Mouse (Mus musculus) monocyte, adult 5-6 weeks (primary cell): Measurements from ENCODE around the gene Gabbr2. TPM values are rescaled to one million over a fixed set of nuclear protein-coding genes. Genes with fewer than 3 reads are reported as not detected.

Experiments
- ATAC-seq: fragments of 153-309, 156-312 bp; replicated peaks from 2 replicates; pipeline ENCODE4 v1.8.0; 2017; ENCODE audit warnings: mild to moderate bottlenecking; ENCODE audit not compliant: low TSS enrichment, insufficient number of reproducible peaks, severe bottlenecking, poor library complexity, low FRiP score
- total RNA-seq: library from RNA; stranded (forward); fragments of 200-1000, 200-491, 200-594 nt; gene quantifications from 3 replicates; pipeline ENCODE4 v1.2.3, GENCODE M21; 2017

Gabbr2 gene
- total RNA-seq, 1 experiment from 2014 or later, result not detected

- ATAC-seq, result no peak
Observed at GRCm38 (mm10) chr4:46709492-46709891, 282.2 kb downstream of the Gabbr2 start.

GRCm38 (mm10) chr4:46705739-46706138, 285.9 kb downstream of the Gabbr2 start:
- no peak for ATAC-seq

- no peak for ATAC-seq
Observed at GRCm38 (mm10) chr4:46703146-46703545, 288.5 kb downstream of the Gabbr2 start.

- no peak for ATAC-seq
Observed at GRCm38 (mm10) chr4:46700223-46700651, 291.4 kb downstream of the Gabbr2 start.

GRCm38 (mm10) chr4:46696467-46696866, 295.2 kb downstream of the Gabbr2 start:
- ATAC-seq, result 0 out of 2 replicates have a peak, but pooled peaks have one; percentile 14

GRCm38 (mm10) chr4:46690565-46690964, 301.1 kb downstream of the Gabbr2 start:
- no peak for ATAC-seq

GRCm38 (mm10) chr4:46690023-46690420, 301.7 kb downstream of the Gabbr2 start:
- no peak for ATAC-seq

GRCm38 (mm10) chr4:46689397-46690022, 302.2 kb downstream of the Gabbr2 start:
- peak; percentile 70 for ATAC-seq

- no peak for ATAC-seq
Observed at GRCm38 (mm10) chr4:46688213-46688832, 303.4 kb downstream of the Gabbr2 start.

- ATAC-seq, result no peak
Observed at GRCm38 (mm10) chr4:46684160-46684559, 307.5 kb downstream of the Gabbr2 start.

GRCm38 (mm10) chr4:46676646-46677045, 315.0 kb downstream of the Gabbr2 start:
- no peak for ATAC-seq

GRCm38 (mm10) chr4:46675992-46676391, 315.7 kb downstream of the Gabbr2 start:
- ATAC-seq, result no peak

GRCm38 (mm10) chr4:46675272-46675785, 316.3 kb downstream of the Gabbr2 start:
- ATAC-seq, result no peak

- no peak; the same call in 1 of the 2 replicates for ATAC-seq
Observed at GRCm38 (mm10) chr4:46668620-46669019, 323.1 kb downstream of the Gabbr2 start.

- ATAC-seq, result no peak
Observed at GRCm38 (mm10) chr4:46666420-46666819, 325.3 kb downstream of the Gabbr2 start.

GRCm38 (mm10) chr4:46665371-46665774, 326.3 kb downstream of the Gabbr2 start:
- no peak for ATAC-seq

- 0 out of 2 replicates have a peak, but pooled peaks have one; percentile 39 for ATAC-seq
Observed at GRCm38 (mm10) chr4:46664123-46665009, 327.3 kb downstream of the Gabbr2 start.

GRCm38 (mm10) chr4:46661433-46661832, 330.2 kb downstream of the Gabbr2 start:
- no peak for ATAC-seq

GRCm38 (mm10) chr4:46658946-46659345, 332.7 kb downstream of the Gabbr2 start:
- no peak for ATAC-seq
